Mouse (Mus musculus) kidney, adult 2 months (tissue): ENCODE data around the gene Lrrc8c. TPM values are rescaled to one million over a fixed set of nuclear protein-coding genes. Genes with fewer than 3 reads are reported as not detected.

Source experiments
- DNase-seq: peaks from one replicate; pipeline ENCODE4 v3.0.0; 2021
- H3K27ac ChIP-seq: fragments of 200-500 bp; 2 replicates; pipeline ENCODE4 v1.5.1; 2012; ENCODE audit warnings: low read depth, low read length, control low read depth, inconsistent platforms; ENCODE audit not compliant: insufficient read depth
- H3K27me3 ChIP-seq: fragments of 200-500 bp; replicated peaks from 2 replicates; pipeline ENCODE4 v1.6.1; 2012; ENCODE audit warnings: mild to moderate bottlenecking, moderate library complexity, low read length, inconsistent platforms; ENCODE audit not compliant: control insufficient read depth, insufficient read depth
- H3K36me3 ChIP-seq: fragments of 200-500 bp; 2 replicates; pipeline ENCODE4 v1.6.1; 2012; ENCODE audit warnings: mild to moderate bottlenecking, moderate library complexity, low read length, inconsistent platforms; ENCODE audit not compliant: control insufficient read depth, insufficient read depth
- H3K4me1 ChIP-seq: fragments of 200-500 bp; 2 replicates; pipeline ENCODE4 v1.6.1; 2011; ENCODE audit warnings: low read length; ENCODE audit not compliant: control insufficient read depth, insufficient read depth
- H3K4me3 ChIP-seq: fragments of 200-500 bp; 2 replicates; pipeline ENCODE4 v1.5.1; 2011; ENCODE audit warnings: mild to moderate bottlenecking, low read depth, low read length, control low read depth; ENCODE audit not compliant: insufficient read depth
- CTCF ChIP-seq: fragments of 200-500 bp; conservative IDR thresholded peaks from 2 replicates; pipeline ENCODE4 v1.5.1; 2011; ENCODE audit warnings: low read depth, mild to moderate bottlenecking, control low read depth, low read length, moderate library complexity, mixed read lengths; ENCODE audit not compliant: insufficient read depth, insufficient read length
- POLR2A ChIP-seq: fragments of 200-500 bp; IDR thresholded peaks from one replicate; pipeline ENCODE4 v1.6.1; 2011; ENCODE audit warnings: low read depth, low read length, control low read depth
- WGBS: fragments of 180-500 bp; shearing (Covaris S2); methylation state at CpG from one replicate; pipeline ENCODE4 v1.1.7; 2018; 5-methylcytosine and 5-hydroxymethylcytosine counted together
- polyA plus RNA-seq: library from polyadenylated mRNA; depleted of rRNA; stranded (reverse); fragments of >200 nt; gene quantifications from 2 replicates; pipeline ENCODE4 v1.2.3, GENCODE M21; 2012

Lrrc8c gene
- polyA plus RNA-seq, 1 experiment, result 13.6 TPM

- TF ChIP-seq POLR2A, result no peak
- TF ChIP-seq CTCF, result no peak
- H3K4me3 ChIP-seq, result no peak overlapping the region
- no peak overlapping the region for H3K27ac ChIP-seq
Measured at GRCm38 (mm10) chr5:105615871-105616454, 96.8 kb downstream of the Lrrc8c start.

GRCm38 (mm10) chr5:105616538-105616937 is 97.3 kb downstream of the Lrrc8c start:
- H3K4me3 ChIP-seq, result no peak overlapping the region

More at GRCm38 (mm10) chr5:105615871-105616454, 96.8 kb downstream of the Lrrc8c start:
- H3K4me1 ChIP-seq, result 0 out of 2 replicates have a peak, but pooled peaks cover 3% of the 10 kb centered on the region
- 57% methylated on average over 7 of the region's 7 CpGs for WGBS
- DNase-seq, result no peak
- no peaks in the 10 kb centered on the region for H3K36me3 ChIP-seq
- no peaks in the 10 kb centered on the region for H3K27me3 ChIP-seq

DNA sequence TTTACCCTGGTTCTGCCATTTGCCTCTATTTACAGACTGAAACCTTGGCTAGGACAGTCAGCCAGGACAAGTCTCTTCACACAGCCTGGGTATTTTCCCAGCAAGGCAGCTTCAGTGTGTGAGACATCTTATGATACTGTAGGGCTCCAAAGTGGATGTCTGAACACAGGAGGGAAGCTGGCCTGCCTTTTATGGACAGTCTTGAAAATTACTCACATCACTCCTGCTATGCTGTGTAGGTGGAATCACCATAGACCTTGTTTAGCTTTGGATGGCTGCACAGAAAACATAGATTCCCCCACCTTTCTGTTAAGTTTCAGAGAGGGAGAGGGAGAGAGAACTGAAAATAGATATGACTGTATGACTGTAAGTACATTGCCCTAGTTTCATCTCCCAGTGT is 99.3 kb downstream of the Lrrc8c start:
- no peak for DNase-seq
- no peaks in the 10 kb centered on the region for H3K27me3 ChIP-seq
- H3K4me3 ChIP-seq, result no peak overlapping the region
- no peaks in the 10 kb centered on the region for H3K36me3 ChIP-seq
- TF ChIP-seq CTCF, result no peak
- no peak for TF ChIP-seq POLR2A
- H3K27ac ChIP-seq, result no peak overlapping the region
- 0 out of 2 replicates have a peak, but pooled peaks cover 3% of the 10 kb centered on the region for H3K4me1 ChIP-seq

More at GRCm38 (mm10) chr5:105616538-105616937, 97.3 kb downstream of the Lrrc8c start:
- TF ChIP-seq CTCF (no peak), POLR2A (no peak)
- Histone ChIP-seq H3K27me3 (no peaks in the 10 kb centered on the region), H3K36me3 (no peaks in the 10 kb centered on the region), H3K27ac (no peak overlapping the region), H3K4me1 (0 out of 2 replicates have a peak, but pooled peaks cover 3% of the 10 kb centered on the region)
- WGBS, result 69% methylated on average over 5 of the region's 5 CpGs
- no peak for DNase-seq

- no peak overlapping the region for H3K4me3 ChIP-seq
- TF ChIP-seq POLR2A (no peak), CTCF (no peak)
- H3K27me3 ChIP-seq, result no peaks in the 10 kb centered on the region
- H3K4me1 ChIP-seq, result no peaks in the 10 kb centered on the region
- peak overlapping the region; percentile 71 for H3K27ac ChIP-seq
- no peaks in the 10 kb centered on the region for H3K36me3 ChIP-seq
- no peak for DNase-seq
- 82% methylated on average over 2 of the region's 2 CpGs for WGBS
Measured at GRCm38 (mm10) chr5:105619666-105620065, 100.5 kb downstream of the Lrrc8c start.

DNA sequence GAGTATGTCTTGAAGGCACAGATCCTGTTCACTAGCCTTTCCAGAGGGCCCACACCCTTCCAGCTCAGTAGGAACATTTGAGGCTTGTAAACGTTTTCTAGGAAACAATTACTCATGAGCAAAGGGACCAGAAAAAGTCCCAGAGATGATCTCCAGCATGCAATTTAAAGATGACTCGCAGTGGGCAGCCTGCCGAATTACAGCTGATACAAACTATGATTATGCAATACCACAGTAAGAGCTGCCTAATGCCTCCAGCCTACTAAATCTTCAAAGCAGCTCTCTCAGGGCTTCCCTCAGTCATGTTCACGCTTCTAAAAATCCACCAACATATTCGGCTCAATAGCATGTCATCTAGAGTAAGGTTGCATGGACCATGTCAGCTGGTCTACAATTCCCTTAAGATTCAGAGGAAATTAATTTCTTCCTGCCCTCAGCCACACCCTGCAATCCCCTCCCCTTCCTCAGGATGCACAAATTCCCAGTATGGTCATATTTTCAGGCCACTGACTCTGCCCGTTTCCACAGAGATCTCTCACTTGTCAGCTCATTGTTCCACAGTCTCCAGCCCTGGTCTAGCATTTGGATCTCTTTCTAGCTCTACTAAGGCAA is 101.4 kb downstream of the Lrrc8c start:
- H3K36me3 ChIP-seq, result no peaks in the 10 kb centered on the region
- no peaks in the 10 kb centered on the region for H3K4me1 ChIP-seq
- peak overlapping the region; percentile 71 for H3K27ac ChIP-seq
- 57% methylated on average over 6 of the region's 6 CpGs for WGBS
- H3K4me3 ChIP-seq, result no peak overlapping the region
- H3K27me3 ChIP-seq, result no peaks in the 10 kb centered on the region
- TF ChIP-seq CTCF (no peak), POLR2A (no peak)
- peak; percentile 88 for DNase-seq

GRCm38 (mm10) chr5:105623074-105623713 is 104.0 kb downstream of the Lrrc8c start:
- no peaks in the 10 kb centered on the region for H3K4me1 ChIP-seq
- no peak for DNase-seq
- TF ChIP-seq CTCF, result no peak
- TF ChIP-seq POLR2A, result no peak
- no peaks in the 10 kb centered on the region for H3K27me3 ChIP-seq
- H3K27ac ChIP-seq, result peak overlapping the region; percentile 60
- H3K4me3 ChIP-seq, result no peak overlapping the region
- H3K36me3 ChIP-seq, result no peaks in the 10 kb centered on the region
- 54% methylated on average over 4 of the region's 4 CpGs for WGBS

GRCm38 (mm10) chr5:105624257-105624656 is 105.1 kb downstream of the Lrrc8c start:
- Histone ChIP-seq H3K4me3 (no peak overlapping the region), H3K4me1 (no peaks in the 10 kb centered on the region), H3K27ac (peak overlapping the region; percentile 52), H3K36me3 (no peaks in the 10 kb centered on the region), H3K27me3 (no peaks in the 10 kb centered on the region)
- TF ChIP-seq POLR2A (no peak), CTCF (no peak)
- no peak for DNase-seq
- WGBS, result 73% methylated on average over 3 of the region's 3 CpGs
